Mouse (Mus musculus) WW6 (cell line): Measurements from ENCODE around the gene Arpc4.
"Not testable (repeated sequence)": the region's sequence is repeated elsewhere in the genome, so short reads cannot be mapped to it uniquely, and the experiment has no call there.

ENCODE experiments used
- DNase-seq: peaks from one replicate; pipeline ENCODE4 v3.0.0-alpha.2; 2013; ENCODE audit warnings: low read depth, low spot score

The Arpc4 gene

GRCm38 (mm10) chr6:113377496-113378385 is at the start of gene Arpc4, which contains the start of gene Tada3:
TSS of gene Arpc4 (plus strand) at chr6:113378115.
TSS of gene Tada3 (minus strand) at chr6:113377883.
- peak; percentile 95 for DNase-seq

DNA sequence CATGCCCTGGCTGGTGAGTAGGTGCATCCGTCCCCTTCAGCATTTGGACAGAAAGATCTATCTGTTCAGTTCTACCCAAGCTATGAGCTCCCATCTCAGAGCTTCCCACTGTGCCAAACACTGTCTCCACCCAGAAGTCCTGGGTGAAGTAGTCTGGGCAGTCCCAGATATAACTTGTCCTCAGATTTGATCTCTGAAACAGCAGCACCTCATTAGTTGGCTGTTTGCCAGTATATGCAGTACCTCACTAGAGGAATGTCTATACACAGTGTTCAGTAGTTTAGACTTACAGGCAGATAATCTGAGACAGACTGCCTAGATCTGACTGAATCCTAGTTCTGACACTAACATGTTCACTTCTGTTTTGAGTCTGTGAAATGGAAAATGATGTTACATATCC is 48.5 kb upstream of the Arpc4 start:
- DNase-seq = no peak

GRCm38 (mm10) chr6:113330547-113330946 is 47.4 kb upstream of the Arpc4 start:
- DNase-seq = no peak

DNA sequence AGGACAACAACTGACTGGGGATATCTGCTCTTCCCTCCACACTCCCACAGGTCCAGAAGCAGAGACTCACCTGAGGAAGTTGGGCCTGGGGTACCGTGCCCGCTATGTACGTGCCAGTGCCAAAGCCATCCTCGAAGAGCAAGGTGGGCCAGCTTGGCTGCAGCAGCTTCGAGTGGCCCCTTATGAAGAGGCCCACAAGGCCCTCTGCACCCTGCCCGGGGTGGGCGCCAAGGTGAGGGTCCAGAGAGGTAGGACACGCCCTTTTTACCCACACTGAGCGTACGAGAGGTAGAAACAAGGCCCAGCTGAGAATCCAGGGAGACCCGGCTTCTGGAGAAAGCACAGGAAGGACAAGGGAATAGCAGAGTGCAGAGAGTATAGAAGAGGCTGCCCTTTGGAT is 46.2 kb upstream of the Arpc4 start:
- DNase-seq = no peak

GRCm38 (mm10) chr6:113332734-113333133 is 45.2 kb upstream of the Arpc4 start:
- DNase-seq = not testable (repeated sequence)

- DNase-seq = no peak
Measured at GRCm38 (mm10) chr6:113333137-113333950, 44.6 kb upstream of the Arpc4 start.

DNA sequence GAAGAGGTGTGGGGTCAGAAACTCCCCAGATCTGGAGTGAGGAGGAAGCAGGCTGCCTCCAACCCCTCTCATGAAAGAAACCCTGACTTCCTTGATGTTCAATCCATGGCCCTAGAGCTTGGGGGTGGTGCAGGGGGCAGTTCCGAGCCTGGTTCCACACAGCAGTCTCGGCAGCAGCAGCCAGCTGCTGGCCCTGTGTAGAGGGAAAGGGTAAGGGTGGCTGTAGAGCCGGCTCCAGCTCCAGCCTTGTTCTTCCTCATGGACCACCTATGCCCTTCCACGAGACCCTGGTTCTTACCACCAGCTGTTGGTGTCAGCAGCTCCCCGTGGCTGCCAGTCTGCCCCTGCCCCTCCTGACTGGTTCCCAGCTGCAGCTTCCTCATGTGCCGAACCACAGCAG is 43.7 kb upstream of the Arpc4 start:
- no peak for DNase-seq

- no peak for DNase-seq
Measured at GRCm38 (mm10) chr6:113336852-113337620, 40.9 kb upstream of the Arpc4 start.

DNA sequence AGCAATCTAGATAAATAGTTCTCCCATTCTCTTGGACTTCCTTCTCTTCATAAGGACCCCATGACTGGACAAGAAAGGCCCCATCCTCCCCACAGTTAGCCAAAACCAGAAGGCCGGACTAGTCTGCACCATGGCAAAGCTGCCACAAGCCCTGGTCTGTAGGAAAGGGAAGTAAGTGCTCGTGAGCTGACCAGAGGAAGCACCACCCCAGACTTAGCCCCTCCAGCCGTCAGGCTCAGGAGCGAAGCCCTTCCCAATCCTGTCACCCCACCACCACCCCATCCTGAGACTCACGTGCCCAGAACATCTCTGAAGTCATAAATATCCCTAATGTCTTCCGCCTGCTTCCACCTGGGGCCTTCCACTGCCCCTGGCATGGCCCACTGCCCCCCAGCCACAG is 36.3 kb upstream of the Arpc4 start:
- DNase-seq = no peak

DNA sequence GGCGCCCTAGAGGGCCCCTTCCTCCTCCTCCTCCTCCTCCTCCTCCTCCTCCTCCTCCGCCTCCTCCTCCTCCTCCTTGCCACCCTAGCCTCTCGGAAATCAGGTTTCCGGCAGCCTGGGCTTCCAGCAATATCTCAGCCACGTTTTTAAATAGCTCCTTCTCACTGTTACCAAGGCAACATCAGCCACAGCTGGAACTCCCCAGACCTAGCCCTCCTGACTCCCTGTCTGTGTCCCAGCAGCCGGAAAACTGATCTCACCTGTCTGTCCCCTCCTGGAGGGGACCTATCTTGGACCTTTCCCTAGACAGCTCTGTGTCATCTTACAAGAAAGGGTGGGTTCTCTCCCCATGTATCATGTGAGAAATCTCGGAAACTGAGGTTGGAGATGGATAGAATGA is 35.6 kb upstream of the Arpc4 start:
- DNase-seq = no peak

- no peak for DNase-seq
Measured at GRCm38 (mm10) chr6:113343177-113344092, 34.5 kb upstream of the Arpc4 start, which contains the start of gene Camk1. TSS of gene Camk1 (minus strand) at chr6:113343984.

DNA sequence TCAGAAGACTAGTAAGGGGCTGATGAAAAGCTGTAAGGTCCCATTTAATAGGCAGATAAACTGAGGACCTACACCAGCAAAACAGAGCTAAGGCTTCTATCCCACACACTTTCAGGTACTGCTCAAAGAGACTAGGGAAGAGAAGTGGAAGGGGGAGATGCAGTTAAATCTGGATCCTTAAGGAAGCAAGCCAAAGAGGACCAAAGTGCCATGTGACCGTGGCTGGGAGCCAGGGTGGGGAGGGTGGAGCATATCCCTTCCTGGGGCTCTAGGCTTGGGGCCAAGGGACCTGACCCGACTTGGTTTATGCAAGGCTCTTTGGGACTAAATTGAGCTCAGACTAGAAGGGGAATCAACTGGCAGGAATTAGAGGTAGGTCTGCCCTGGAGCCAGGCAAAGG is 33.6 kb upstream of the Arpc4 start:
- DNase-seq = no peak

DNA sequence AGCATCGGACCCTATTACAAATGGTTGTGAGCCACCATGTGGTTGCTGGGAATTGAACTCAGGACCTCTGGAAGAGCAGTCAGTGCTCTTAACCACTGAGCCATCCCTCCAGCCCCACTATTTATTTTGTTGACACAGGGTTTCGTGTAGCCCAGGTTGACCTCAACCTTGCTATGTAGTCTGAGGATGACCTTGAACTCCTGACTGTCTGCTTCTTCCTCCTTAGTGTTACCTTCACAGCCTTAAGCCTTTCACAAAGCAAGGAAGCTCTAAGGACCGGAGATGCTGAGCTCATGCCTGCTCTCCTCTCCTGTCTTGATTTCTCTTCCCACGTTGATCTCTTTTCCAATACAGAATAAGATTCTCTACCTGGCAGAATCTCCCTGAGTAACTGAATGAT is 31.0 kb upstream of the Arpc4 start:
- no peak for DNase-seq

- no peak for DNase-seq
Measured at GRCm38 (mm10) chr6:113350538-113350937, 27.4 kb upstream of the Arpc4 start.

DNA sequence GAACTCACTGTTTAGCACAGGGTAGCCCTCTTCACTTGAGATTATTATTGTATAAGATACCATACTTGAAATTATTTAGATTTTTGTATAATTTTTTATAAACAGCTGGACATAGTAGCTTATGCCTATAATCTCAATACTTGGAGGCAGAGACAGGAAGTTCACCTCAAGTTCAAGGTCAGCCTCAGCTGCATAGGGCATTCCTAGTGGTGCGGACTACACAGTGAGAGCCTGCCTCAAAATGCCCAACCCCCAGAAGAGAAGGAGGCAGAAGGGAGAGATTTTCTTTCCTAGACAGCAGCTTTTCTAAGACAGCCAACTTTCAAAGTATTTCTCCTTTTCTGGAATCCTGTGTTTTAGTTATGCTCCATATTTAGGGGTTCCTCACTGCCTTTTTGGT is 26.8 kb upstream of the Arpc4 start:
- no peak for DNase-seq

- no peak for DNase-seq
Measured at GRCm38 (mm10) chr6:113351653-113352052, 26.3 kb upstream of the Arpc4 start.

DNA sequence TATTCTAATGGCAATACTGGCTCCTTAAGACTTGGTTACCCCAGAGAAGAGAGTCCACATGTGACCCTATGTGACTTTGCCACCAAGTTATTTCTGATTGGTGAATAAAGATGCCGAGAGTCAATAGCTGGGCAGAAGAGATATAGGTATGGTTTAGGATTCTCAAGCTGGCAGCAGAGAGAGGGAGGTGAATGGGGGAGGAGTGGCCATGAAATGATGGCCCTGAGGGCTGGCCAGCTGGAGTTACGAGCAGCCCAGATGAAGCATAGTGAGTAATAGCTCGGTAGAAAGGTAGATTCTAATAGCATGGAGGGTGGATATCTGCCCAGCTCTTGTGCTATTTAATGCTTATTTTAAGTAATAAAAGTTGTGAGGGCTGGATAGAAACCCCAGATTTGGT is 25.1 kb upstream of the Arpc4 start:
- no peak for DNase-seq

DNA sequence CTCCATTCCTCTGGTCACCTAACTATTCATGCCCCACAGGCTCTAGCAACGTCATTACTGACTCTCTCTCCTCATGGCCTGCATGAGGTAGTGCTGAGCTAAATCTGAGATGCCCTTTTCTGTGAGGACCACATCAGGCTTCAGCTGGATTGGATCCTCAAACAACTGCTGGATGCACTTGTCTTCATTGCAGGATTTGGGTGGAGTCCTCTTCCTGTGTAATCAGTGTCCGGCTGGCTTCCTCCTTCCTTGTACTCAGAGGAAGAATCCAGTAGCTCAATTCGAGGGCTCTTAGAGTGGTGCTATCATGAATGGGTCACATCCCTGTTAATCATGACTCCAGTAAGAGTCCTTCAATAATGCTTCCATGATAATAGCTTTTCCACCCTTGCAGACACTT is 24.2 kb upstream of the Arpc4 start:
- DNase-seq = no peak

DNA sequence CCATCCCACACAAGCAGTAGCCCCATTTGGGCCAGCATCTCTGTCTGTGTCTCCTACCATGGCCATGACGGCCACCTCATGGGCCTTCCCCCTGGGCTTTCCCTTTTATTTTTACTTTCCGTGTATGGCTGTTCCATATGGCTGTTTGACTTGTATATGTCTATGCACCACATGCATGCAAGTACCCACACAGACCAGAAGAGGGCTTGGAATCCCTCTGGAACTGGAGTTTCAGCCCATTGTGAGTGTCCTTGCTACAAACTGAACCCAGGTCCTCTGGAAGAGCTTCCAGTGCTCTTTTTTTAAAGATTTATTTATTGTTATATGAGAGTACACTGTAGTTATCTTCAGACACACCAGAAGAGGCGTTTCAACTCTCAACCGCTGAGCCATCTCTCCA is 16.4 kb upstream of the Arpc4 start:
- DNase-seq = no peak

DNA sequence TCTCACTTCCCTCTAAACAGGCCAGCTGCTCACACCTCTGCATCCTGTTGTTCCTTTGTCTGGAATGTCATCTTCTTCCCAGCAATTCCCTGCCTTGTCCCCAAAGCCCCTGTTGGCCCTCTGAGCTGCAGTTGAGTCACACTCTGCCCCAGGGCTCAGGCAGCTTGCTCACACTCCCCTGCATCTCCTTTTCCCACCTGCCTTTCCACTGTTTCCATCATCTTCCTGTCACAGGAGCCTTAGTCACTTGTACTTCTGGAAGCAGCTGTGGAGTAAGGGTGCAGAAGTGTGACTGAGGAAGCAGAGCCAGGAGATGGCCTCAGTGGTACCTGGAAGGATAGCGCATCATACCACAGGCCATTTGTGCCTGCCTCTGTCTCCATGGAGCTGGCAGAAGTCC is 15.7 kb upstream of the Arpc4 start:
- no peak for DNase-seq
